Mouse (Mus musculus): ENCODE measurements around the gene Nme1. TPM values are rescaled to one million over a fixed set of nuclear protein-coding genes. Genes with fewer than 3 reads are reported as not detected.
A peak's percentile ranks its signal among the peaks of the same experiment; 100 is the strongest.

Gene Nme1
- total and polyA plus RNA-seq, 3 experiments, result 13.9 to 32.4 (median 19.7) TPM

DNA sequence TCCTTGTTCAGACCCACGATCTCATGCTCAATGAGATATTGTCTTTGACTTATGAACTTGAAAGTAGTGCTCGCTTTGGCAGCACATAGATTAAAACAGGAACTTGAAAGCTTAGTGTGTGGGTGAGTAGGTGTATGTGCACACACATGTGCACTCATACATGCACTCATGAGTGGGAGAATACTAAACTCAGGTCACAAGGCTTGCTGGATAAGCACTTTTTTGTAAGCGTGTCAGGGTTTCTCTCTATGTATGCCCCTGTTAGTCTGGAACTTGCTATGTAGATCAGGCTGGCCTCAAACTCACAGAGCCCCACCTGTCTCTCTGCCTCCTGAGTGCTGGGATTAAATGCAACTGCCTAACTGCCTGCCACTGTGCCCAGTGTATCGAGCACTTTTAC lies 18.7 kb upstream of the Nme1 start:
- 75% methylated on average over 4 of the region's 4 CpGs for WGBS
- intact Hi-C loops (cut with DNase I), result no loop called here

DNA sequence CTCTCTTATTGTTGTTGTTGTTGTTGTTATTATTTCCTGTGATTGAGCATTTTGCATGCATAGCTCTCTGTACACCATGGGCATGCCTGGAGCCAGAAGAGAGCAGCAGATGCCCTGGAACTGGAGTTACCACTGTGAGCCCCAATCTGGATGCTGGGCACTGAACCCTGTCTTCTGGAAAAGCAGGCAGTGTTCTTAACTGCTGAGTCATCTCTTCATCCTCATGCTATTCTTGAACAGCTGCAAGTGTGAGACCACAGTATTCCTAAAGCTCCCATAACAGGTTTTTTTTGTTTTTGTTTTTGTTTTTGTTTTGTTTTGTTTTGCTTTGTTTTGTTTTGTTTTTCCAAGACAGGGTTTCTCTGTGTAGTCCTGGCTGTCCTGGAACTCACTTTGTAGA lies 18.0 kb upstream of the Nme1 start:
- no peak for DNase-seq
- Histone ChIP-seq H3K4me3 (no peak overlapping the region), H3K36me3 (ENCODE audit: control insufficient read depth, insufficient read depth, low read length) (peaks cover 4% of the 10 kb centered on the region), H3K4me1 (ENCODE audit: control insufficient read depth, insufficient read depth, low read length) (peaks cover 16% of the 10 kb centered on the region), H3K79me2 (replicated peaks; ENCODE audit: control insufficient read depth, insufficient read depth, low read length) (no peaks in the 10 kb centered on the region), H3K27me3 (ENCODE audit: control insufficient read depth, insufficient read depth, low read length) (no peaks in the 10 kb centered on the region), H3K9ac (ENCODE audit: low read depth, low read length) (no peak overlapping the region), H3K27ac (peak overlapping the region; percentile 91; the same call in 1 of the 2 replicates)
- TF ChIP-seq CTCF (IDR thresholded peaks at IDR 0.05), result no peak
- no peak for TF ChIP-seq EP300 (IDR thresholded peaks at IDR 0.05; ENCODE audit: insufficient read depth, low read depth, low read length)
- no peak for TF ChIP-seq POLR2A (IDR thresholded peaks at IDR 0.05; ENCODE audit: insufficient read depth, low read depth, low read length)
- intact Hi-C loops (cut with DNase I), result no loop called here

More for the DNA sequence above, 18.7 kb upstream of the Nme1 start:
- DNase-seq, result no peak
- H3K9ac ChIP-seq (ENCODE audit: low read depth, low read length), result no peak overlapping the region
- TF ChIP-seq CTCF (IDR thresholded peaks at IDR 0.05) (no peak), EP300 (IDR thresholded peaks at IDR 0.05; ENCODE audit: insufficient read depth, low read depth, low read length) (no peak), POLR2A (IDR thresholded peaks at IDR 0.05; ENCODE audit: insufficient read depth, low read depth, low read length) (no peak)
- peaks cover 16% of the 10 kb centered on the region for H3K4me1 ChIP-seq (ENCODE audit: control insufficient read depth, insufficient read depth, low read length)
- H3K4me3 ChIP-seq, result no peak overlapping the region
- peak overlapping the region; percentile 91 for H3K27ac ChIP-seq
- H3K27me3 ChIP-seq (ENCODE audit: control insufficient read depth, insufficient read depth, low read length), result no peaks in the 10 kb centered on the region
- peaks cover 4% of the 10 kb centered on the region for H3K36me3 ChIP-seq (ENCODE audit: control insufficient read depth, insufficient read depth, low read length)
- H3K79me2 ChIP-seq (replicated peaks; ENCODE audit: control insufficient read depth, insufficient read depth, low read length), result no peaks in the 10 kb centered on the region

- Histone ChIP-seq H3K4me3 (no peak overlapping the region), H3K4me1 (ENCODE audit: control insufficient read depth, insufficient read depth, low read length) (peaks cover 16% of the 10 kb centered on the region), H3K79me2 (replicated peaks; ENCODE audit: control insufficient read depth, insufficient read depth, low read length) (no peaks in the 10 kb centered on the region), H3K36me3 (ENCODE audit: control insufficient read depth, insufficient read depth, low read length) (peaks cover 4% of the 10 kb centered on the region), H3K27me3 (ENCODE audit: control insufficient read depth, insufficient read depth, low read length) (no peaks in the 10 kb centered on the region), H3K27ac (no peak overlapping the region), H3K9ac (ENCODE audit: low read depth, low read length) (no peak overlapping the region)
- 86% methylated on average over 5 of the region's 5 CpGs for WGBS
- DNase-seq, result no peak
- intact Hi-C loops (cut with DNase I), result no loop called here
- TF ChIP-seq EP300 (IDR thresholded peaks at IDR 0.05; ENCODE audit: insufficient read depth, low read depth, low read length), result no peak
Measured at GRCm38 (mm10) chr11:93985265-93985664, 16.9 kb upstream of the Nme1 start.

DNA sequence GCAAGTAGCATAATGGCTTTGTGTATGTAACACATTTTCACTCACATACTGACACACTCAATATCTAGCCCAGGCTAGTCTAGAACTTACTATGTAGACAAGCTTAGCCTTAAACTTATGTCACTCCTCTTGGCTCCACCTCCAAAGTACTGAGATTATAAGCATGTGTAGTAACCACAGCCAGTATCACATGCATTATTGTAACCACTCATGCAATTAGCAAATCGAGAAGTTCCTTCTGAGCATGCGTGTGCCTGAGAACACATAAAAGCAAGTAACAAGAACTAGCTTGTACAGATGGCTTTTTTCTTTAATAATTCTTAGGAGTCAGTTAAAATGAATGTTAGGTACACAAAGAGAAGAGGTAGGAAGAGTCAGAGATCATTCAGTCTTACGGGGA lies 16.3 kb upstream of the Nme1 start:
- Histone ChIP-seq H3K27ac (no peak overlapping the region), H3K36me3 (ENCODE audit: control insufficient read depth, insufficient read depth, low read length) (peaks cover 4% of the 10 kb centered on the region), H3K4me3 (no peak overlapping the region), H3K27me3 (ENCODE audit: control insufficient read depth, insufficient read depth, low read length) (no peaks in the 10 kb centered on the region), H3K79me2 (replicated peaks; ENCODE audit: control insufficient read depth, insufficient read depth, low read length) (no peaks in the 10 kb centered on the region), H3K4me1 (ENCODE audit: control insufficient read depth, insufficient read depth, low read length) (peaks cover 16% of the 10 kb centered on the region), H3K9ac (ENCODE audit: low read depth, low read length) (no peak overlapping the region)
- TF ChIP-seq EP300 (IDR thresholded peaks at IDR 0.05; ENCODE audit: insufficient read depth, low read depth, low read length), result no peak
- TF ChIP-seq POLR2A (IDR thresholded peaks at IDR 0.05; ENCODE audit: insufficient read depth, low read depth, low read length), result no peak
- TF ChIP-seq CTCF (IDR thresholded peaks at IDR 0.05), result no peak
- DNase-seq, result no peak
- intact Hi-C loops (cut with DNase I), result no loop called here
- 94% methylated on average over 3 of the region's 3 CpGs for WGBS

DNA sequence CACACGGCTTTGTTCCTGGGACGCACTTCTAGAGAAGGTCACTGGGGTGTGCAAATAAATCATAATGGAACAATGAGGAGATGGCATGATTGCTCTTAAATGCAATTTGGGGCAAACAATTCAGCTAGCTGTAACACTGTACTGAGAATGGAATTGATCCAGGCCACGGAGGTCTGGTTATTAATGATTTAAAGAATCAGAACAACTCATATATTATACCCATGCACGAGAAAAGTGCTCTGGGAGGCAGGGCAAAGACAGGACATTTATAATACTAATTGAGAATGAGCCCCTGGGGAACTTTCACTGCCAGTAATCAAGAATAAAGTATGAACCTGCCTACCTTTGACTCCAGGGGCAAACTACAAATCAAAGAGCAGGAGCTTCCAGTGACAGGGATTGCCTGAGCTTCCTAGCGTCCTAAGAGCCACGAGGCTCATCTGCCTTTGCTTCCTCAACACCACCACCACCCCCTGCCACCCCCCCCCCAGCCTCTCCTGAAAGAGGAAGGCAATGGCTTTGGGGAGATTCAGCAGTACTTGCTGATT lies 11.3 kb upstream of the Nme1 start:
- TF ChIP-seq POLR2A (IDR thresholded peaks at IDR 0.05; ENCODE audit: insufficient read depth, low read depth, low read length) (no peak), EP300 (IDR thresholded peaks at IDR 0.05; ENCODE audit: insufficient read depth, low read depth, low read length) (no peak), CTCF (IDR thresholded peaks at IDR 0.05) (no peak)
- 61% methylated on average over 6 of the region's 6 CpGs for WGBS

GRCm38 (mm10) chr11:93972951-93973350 lies 4.6 kb upstream of the Nme1 start:
- Histone ChIP-seq H3K27me3 (ENCODE audit: control insufficient read depth, insufficient read depth, low read length) (no peaks in the 10 kb centered on the region), H3K27ac (no peak overlapping the region), H3K79me2 (replicated peaks; ENCODE audit: control insufficient read depth, insufficient read depth, low read length) (no peaks in the 10 kb centered on the region), H3K36me3 (ENCODE audit: control insufficient read depth, insufficient read depth, low read length) (no peaks in the 10 kb centered on the region), H3K4me3 (no peak overlapping the region), H3K9ac (ENCODE audit: low read depth, low read length) (no peak overlapping the region), H3K4me1 (ENCODE audit: control insufficient read depth, insufficient read depth, low read length) (peaks cover 2% of the 10 kb centered on the region)
- WGBS, result 68% methylated on average over 5 of the region's 5 CpGs
- intact Hi-C loops (cut with DNase I), result no loop called here
- no peak for DNase-seq
- no peak for TF ChIP-seq CTCF (IDR thresholded peaks at IDR 0.05)
- TF ChIP-seq POLR2A (IDR thresholded peaks at IDR 0.05; ENCODE audit: insufficient read depth, low read depth, low read length), result no peak
- TF ChIP-seq EP300 (IDR thresholded peaks at IDR 0.05; ENCODE audit: insufficient read depth, low read depth, low read length), result no peak

More for the DNA sequence above, 11.3 kb upstream of the Nme1 start:
- H3K36me3 ChIP-seq (ENCODE audit: control insufficient read depth, insufficient read depth, low read length), result no peaks in the 10 kb centered on the region
- intact Hi-C loops (cut with DNase I), result no loop called here
- H3K79me2 ChIP-seq (replicated peaks; ENCODE audit: control insufficient read depth, insufficient read depth, low read length), result no peaks in the 10 kb centered on the region
- H3K9ac ChIP-seq (ENCODE audit: low read depth, low read length), result no peak overlapping the region
- H3K27me3 ChIP-seq (ENCODE audit: control insufficient read depth, insufficient read depth, low read length), result no peaks in the 10 kb centered on the region
- DNase-seq, result no peak
- no peak overlapping the region for H3K4me3 ChIP-seq
- H3K4me1 ChIP-seq (ENCODE audit: control insufficient read depth, insufficient read depth, low read length), result no peaks in the 10 kb centered on the region
- no peak overlapping the region for H3K27ac ChIP-seq

Measured in heart, adult 2 months (tissue).